Mouse (Mus musculus) gastrocnemius, adult 18-20 months (tissue): ENCODE measurements around the gene Aph1b. TPM values are rescaled to one million over a fixed set of nuclear protein-coding genes. Genes with fewer than 3 reads are reported as not detected.

Source experiments
- DNase-seq: peaks from one replicate; pipeline ENCODE4 v3.0.0; 2021; ENCODE audit warnings: low spot score
- total RNA-seq, 2 experiments: library from RNA; stranded (reverse); gene quantifications; 2 replicates each; pipeline ENCODE4 v1.2.3; 2021

The Aph1b gene
- total RNA-seq, 2 experiments from 2014 or later, result 1.3 to 2.1 TPM

- DNase-seq, result no peak
Observed at GRCm38 (mm10) chr9:66744531-66744930, 50.8 kb downstream of the Aph1b start.

DNA sequence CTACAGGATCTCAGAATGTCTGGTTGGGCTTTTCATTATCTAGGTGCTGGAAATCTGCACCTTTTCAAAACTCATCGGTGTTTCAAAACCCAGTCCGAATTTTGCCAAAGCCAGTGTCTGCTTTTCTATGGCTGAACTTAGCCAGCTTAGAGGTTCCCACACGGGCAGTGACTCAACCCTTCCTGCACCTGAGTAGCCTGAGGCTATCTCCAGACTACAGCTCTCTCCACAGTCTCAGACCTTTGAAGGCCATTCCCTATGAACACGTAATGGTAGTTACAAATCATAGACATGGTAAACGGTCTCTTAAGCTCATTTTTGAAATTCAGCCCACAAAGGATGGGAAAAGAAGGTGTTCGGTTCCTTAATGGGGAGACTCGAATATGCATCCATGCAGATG is 55.8 kb downstream of the Aph1b start:
- DNase-seq, result no peak

DNA sequence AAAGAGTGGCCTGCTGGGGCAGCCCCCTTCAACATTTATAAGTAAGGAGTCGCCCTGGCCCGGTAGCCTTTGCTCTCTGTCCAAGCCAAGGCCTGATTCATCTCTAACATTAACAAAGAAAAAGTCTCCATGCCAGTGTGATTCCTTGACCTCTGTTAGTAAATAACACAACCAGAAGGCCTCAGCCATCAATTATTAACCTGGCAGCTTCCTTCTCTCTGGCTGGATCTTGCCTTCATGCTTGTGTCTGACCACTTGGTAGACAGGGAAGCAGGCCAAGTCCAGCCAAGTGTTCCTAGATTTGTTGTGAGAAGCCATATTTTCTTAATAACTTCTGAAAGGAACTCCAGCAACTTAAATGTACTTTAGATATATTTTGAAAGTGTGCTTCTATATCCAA is 58.7 kb downstream of the Aph1b start:
- DNase-seq, result no peak

DNA sequence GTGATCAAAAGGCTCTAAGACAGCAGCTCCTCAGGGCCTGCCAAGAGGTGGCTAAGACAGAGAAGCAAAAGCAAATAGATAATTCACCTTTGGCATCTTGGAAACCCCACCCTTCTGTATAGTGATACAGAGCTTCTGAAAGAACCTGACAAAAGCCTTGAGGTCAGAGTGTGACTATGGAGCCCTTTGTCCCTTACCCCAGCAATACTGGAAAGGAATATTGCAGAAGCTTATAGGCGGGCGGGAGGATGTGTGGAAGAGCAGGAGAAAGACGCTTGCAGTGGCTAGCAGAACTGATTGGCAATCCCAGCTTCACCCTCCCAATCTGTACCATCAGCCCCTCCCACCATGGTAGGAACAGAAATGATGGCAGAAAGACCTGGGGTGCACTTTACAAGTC is 59.3 kb downstream of the Aph1b start:
- no peak for DNase-seq

GRCm38 (mm10) chr9:66735122-66735521 is 60.2 kb downstream of the Aph1b start:
- no peak for DNase-seq

GRCm38 (mm10) chr9:66734568-66734967 is 60.7 kb downstream of the Aph1b start:
- DNase-seq, result no peak

DNA sequence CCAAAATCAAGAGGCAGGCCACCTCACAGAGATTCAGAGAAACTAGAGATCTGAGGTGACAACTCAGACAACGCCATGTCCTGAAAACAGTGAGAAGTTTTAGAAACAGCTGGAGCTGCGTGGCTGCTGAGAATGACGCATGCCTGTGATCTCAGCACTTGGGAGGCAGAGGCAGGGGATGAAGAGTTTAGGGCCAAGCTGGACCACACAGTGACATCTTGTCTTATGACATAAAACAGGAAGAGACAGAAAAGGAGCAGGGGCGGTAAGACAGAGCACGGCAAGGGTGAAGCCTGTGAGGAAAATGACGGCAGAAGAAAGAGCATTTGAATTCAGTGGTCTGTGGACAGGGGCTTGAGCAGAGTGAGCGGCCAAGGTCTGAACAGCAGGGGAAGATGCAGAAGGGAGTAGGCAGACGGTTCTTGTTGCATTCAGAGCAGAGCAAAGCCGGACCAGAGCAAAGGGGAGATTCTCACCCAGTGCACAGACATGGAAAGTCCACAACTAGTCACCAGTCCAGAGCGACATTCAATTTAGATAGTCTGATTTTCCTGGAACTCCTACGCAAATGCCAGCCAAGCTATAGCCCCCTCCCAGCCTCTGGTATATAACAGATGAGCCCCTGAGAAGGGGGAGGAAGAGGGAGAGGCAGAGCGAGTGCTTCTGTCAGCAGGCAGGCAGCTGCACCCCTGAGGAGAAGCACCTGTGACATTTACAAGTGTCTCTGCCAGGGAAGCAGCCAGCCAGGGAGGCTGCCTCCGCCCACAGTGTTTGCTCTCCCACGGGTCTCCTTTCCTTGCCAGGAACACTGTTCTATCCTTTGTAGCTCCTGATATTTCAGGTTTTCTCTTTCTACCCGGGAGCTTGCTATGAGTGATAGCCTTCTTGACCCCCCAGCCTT is 62.2 kb downstream of the Aph1b start:
- no peak for DNase-seq

- no peak for DNase-seq
Observed at GRCm38 (mm10) chr9:66731284-66731683, 64.0 kb downstream of the Aph1b start.

- no peak for DNase-seq
Observed at GRCm38 (mm10) chr9:66730556-66730955, 64.7 kb downstream of the Aph1b start.

- no peak for DNase-seq
Observed at GRCm38 (mm10) chr9:66727333-66727732, 68.0 kb downstream of the Aph1b start.

DNA sequence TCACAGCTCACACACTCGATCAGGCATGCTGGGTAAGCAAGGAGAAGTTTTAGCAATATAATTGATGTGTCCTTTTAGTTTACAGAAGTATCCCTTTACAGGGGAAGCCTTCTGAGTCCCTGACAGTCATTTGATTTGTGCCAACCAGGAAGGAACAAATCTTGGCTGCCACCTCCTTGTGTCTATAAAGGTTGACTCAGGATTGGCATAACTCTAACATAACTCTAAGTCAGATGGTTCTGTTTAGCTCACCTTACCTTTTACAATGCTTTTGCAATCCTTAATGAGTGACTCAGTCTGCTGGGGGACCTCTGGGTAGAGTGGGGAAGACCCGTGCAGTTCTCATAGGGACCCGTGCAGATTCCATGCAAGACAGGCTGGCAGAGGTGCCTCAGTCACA is 69.7 kb downstream of the Aph1b start:
- no peak for DNase-seq

Other genes with a start within 250 kb of the Aph1b start
- gene Usp3, start 202.3 kb downstream of the Aph1b start, total RNA-seq, result 10 to 100 TPM; 10.1 to 11.0 TPM
- under 1 TPM; 0.14 to 0.24 TPM for gene Car12, start 81.8 kb downstream of the Aph1b start, total RNA-seq
- not detected for gene Gm10647, start 1.5 kb upstream of the Aph1b start, total RNA-seq
- under 1 TPM; 0.66 to 0.88 TPM for gene Aph1c, start 39.2 kb upstream of the Aph1b start, total RNA-seq
- 1 to 10 TPM; 4.9 to 6.5 TPM for gene Rab8b, start 124.2 kb upstream of the Aph1b start, total RNA-seq
- gene Rps27l, start 150.6 kb upstream of the Aph1b start, total RNA-seq, result 100 to 1,000 TPM; 218 to 220 TPM
- 10 to 100 TPM; 22.5 to 22.6 TPM for gene Lactb, start 180.0 kb upstream of the Aph1b start, total RNA-seq